Mouse (Mus musculus): ENCODE measurements around the gene Evx2.

DNA sequence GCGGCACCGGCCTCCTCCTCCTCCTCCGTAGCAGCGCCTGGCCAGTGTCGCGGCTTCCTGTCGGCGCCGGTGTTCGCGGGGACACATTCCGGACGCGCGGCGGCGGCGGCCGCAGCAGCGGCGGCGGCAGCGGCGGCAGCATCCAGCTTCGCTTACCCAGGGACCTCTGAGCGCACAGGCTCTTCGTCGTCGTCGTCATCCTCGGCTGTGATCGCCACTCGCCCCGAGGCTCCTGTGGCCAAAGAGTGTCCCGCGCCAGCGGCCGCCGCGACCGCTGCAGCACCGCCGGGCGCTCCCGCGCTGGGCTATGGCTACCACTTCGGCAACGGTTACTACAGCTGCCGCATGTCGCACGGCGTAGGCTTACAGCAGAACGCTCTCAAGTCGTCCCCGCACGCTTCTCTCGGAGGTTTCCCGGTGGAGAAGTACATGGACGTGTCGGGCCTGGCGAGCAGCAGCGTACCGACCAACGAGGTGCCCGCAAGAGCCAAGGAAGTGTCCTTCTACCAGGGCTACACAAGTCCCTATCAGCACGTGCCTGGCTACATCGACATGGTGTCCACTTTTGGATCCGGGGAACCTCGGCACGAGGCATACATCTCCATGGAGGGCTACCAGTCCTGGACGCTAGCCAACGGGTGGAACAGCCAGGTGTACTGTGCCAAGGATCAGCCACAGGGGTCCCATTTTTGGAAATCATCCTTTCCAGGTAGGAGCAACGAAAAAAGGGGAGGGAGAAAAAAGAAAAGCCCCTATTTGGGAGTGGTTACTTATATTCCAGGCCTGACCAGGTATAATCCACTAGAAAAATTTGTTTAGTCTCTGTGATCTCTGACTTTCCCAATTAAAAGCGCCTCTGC lies 9.2 kb upstream of the Evx2 start:
- TF ChIP-seq TAL1 (IDR thresholded peaks at IDR 0.05; ENCODE audit: low read length) (no peak), GATA1 (IDR thresholded peaks at IDR 0.05; ENCODE audit: low read length) (no peak)
